Mouse (Mus musculus) brain, embryonic 14.5 days (tissue): ENCODE measurements around the gene Lsamp. TPM values are rescaled to one million over a fixed set of nuclear protein-coding genes. Genes with fewer than 3 reads are reported as not detected.
A peak's percentile ranks its signal among the peaks of the same experiment; 100 is the strongest.

Experiments
- DNase-seq: peaks from one replicate; pipeline ENCODE4 v3.0.0-alpha.2; 2011; ENCODE audit warnings: low read depth
- CTCF ChIP-seq: fragments of 200-500 bp; IDR thresholded peaks from 2 replicates; pipeline ENCODE4 v1.5.1; 2012; ENCODE audit warnings: inconsistent platforms, mild to moderate bottlenecking, moderate library complexity, borderline replicate concordance; ENCODE audit not compliant: insufficient read depth, insufficient read length; ENCODE audit errors: extremely low read depth
- POLR2A ChIP-seq: fragments of 200-500 bp; IDR thresholded peaks from 2 replicates; pipeline ENCODE4 v1.6.1; 2012; ENCODE audit warnings: mild to moderate bottlenecking, inconsistent platforms, borderline replicate concordance; ENCODE audit not compliant: poor library complexity, insufficient read depth, insufficient read length, severe bottlenecking; ENCODE audit errors: extremely low read depth
- polyA plus RNA-seq: library from polyadenylated mRNA; depleted of rRNA; stranded (reverse); fragments of >200 nt; gene quantifications from 2 replicates; pipeline ENCODE4 v1.2.3, GENCODE M21; 2012

Gene Lsamp
- polyA plus RNA-seq, 1 experiment, result 45.1 TPM

- no peak for TF ChIP-seq POLR2A
- TF ChIP-seq CTCF, result no peak
- peak; percentile 64 for DNase-seq
Observed at GRCm38 (mm10) chr16:40104329-40104728, 120.2 kb downstream of the Lsamp start.

- DNase-seq, result peak; percentile 3
- TF ChIP-seq POLR2A, result no peak
- no peak for TF ChIP-seq CTCF
Observed at GRCm38 (mm10) chr16:40182918-40183317, 198.8 kb downstream of the Lsamp start.

- DNase-seq, result peak; percentile 34
- TF ChIP-seq POLR2A, result no peak
- no peak for TF ChIP-seq CTCF
Observed at GRCm38 (mm10) chr16:40187987-40188590, 203.9 kb downstream of the Lsamp start.

- TF ChIP-seq CTCF, result no peak
- no peak for TF ChIP-seq POLR2A
- peak; percentile 46 for DNase-seq
Observed at GRCm38 (mm10) chr16:40194401-40194800, 210.2 kb downstream of the Lsamp start.

- TF ChIP-seq POLR2A, result no peak
- TF ChIP-seq CTCF, result no peak
- DNase-seq, result peak; percentile 40
Observed at GRCm38 (mm10) chr16:40194839-40195238, 210.7 kb downstream of the Lsamp start.

GRCm38 (mm10) chr16:40228627-40229026, 244.5 kb downstream of the Lsamp start:
- TF ChIP-seq CTCF (no peak), POLR2A (no peak)
- peak; percentile 83 for DNase-seq

- TF ChIP-seq CTCF (no peak), POLR2A (no peak)
- peak; percentile 61 for DNase-seq
Observed at GRCm38 (mm10) chr16:40233066-40233465, 248.9 kb downstream of the Lsamp start.

GRCm38 (mm10) chr16:40234151-40234895, 250.2 kb downstream of the Lsamp start:
- peak; percentile 16 for DNase-seq
- TF ChIP-seq POLR2A, result no peak
- no peak for TF ChIP-seq CTCF

GRCm38 (mm10) chr16:40271859-40272258, 287.7 kb downstream of the Lsamp start:
- DNase-seq, result no peak
- TF ChIP-seq POLR2A (no peak), CTCF (peak; percentile 8; the same call in 1 of the 2 replicates)

- DNase-seq, result peak; percentile 45
Observed at GRCm38 (mm10) chr16:40290132-40290531, 306.0 kb downstream of the Lsamp start.

GRCm38 (mm10) chr16:40294296-40294882, 310.2 kb downstream of the Lsamp start:
- TF ChIP-seq CTCF, result no peak
- no peak for TF ChIP-seq POLR2A
- DNase-seq, result peak; percentile 48

More at GRCm38 (mm10) chr16:40290132-40290531, 306.0 kb downstream of the Lsamp start:
- no peak for TF ChIP-seq CTCF
- TF ChIP-seq POLR2A, result no peak
